Mouse (Mus musculus) ES-E14 (cell line): ENCODE measurements around the gene Bst1.

Experiments
- CHD2 ChIP-seq: IDR thresholded peaks from 2 replicates; pipeline ENCODE4 v1.6.1; 2014; ENCODE audit warnings: mild to moderate bottlenecking, low read depth, low read length, inconsistent platforms
- HCFC1 ChIP-seq: IDR thresholded peaks from 2 replicates; pipeline ENCODE4 v1.6.1; 2012; ENCODE audit warnings: low read length, inconsistent platforms, borderline replicate concordance; ENCODE audit not compliant: insufficient read depth
- ZC3H11A ChIP-seq: IDR thresholded peaks from 2 replicates; pipeline ENCODE4 v1.6.1; 2012; ENCODE audit warnings: low read depth, mild to moderate bottlenecking, inconsistent platforms, low read length, borderline replicate concordance
- ZNF384 ChIP-seq: IDR thresholded peaks from 2 replicates; pipeline ENCODE4 v1.6.1; 2012; ENCODE audit warnings: low read depth, low read length, inconsistent platforms

GRCm38 (mm10) chr5:43848275-43848674 lies 29.6 kb downstream of the Bst1 start:
- TF ChIP-seq ZNF384 (no peak), HCFC1 (no peak), ZC3H11A (no peak), CHD2 (no peak)
